Mouse (Mus musculus): ENCODE measurements around the gene Vrk1. TPM values are rescaled to one million over a fixed set of nuclear protein-coding genes. Genes with fewer than 3 reads are reported as not detected.

The Vrk1 gene
- polyA plus RNA-seq, 1 experiment, result 11.6 TPM

DNA sequence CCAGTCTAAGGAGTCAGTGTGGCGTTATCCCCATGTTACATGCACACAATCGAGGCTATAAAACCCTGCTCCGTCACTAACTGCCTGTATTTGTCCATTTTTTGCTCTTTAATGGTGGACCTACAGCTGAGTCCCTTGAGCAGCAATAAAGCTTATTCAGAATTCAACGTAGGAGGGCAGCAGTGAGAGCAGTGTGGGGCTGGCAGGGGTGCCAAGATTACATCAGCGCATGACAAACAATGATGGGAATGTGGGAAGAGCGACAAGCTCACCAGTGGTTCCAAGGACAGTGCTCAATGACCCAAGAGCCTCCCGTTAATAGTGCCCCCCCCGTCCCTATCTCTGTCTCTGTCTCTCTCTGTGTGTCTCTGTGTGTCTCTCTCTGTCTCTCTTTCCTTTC, 8.3 kb upstream of the Vrk1 start:
- H3K4me1 ChIP-seq (ENCODE audit: control insufficient read depth, insufficient read depth, low read length), result no peaks in the 10 kb centered on the region
- H3K27me3 ChIP-seq (ENCODE audit: control insufficient read depth, insufficient read depth, low read length), result no peaks in the 10 kb centered on the region
- H3K36me3 ChIP-seq (ENCODE audit: control insufficient read depth, insufficient read depth, low read length), result no peaks in the 10 kb centered on the region
- no peak for TF ChIP-seq CTCF (IDR thresholded peaks at IDR 0.05; ENCODE audit: control insufficient read depth, insufficient read depth, insufficient replicate concordance, low read depth, low read length)
- TF ChIP-seq POLR2A (IDR thresholded peaks at IDR 0.05; ENCODE audit: control insufficient read depth, low read depth, low read length), result no peak
- no peak overlapping the region for H3K27ac ChIP-seq (ENCODE audit: control insufficient read depth, insufficient read depth, low read depth, low read length)
- no peak overlapping the region for H3K4me3 ChIP-seq (ENCODE audit: control insufficient read depth, low read depth, low read length)

- no peaks in the 10 kb centered on the region for H3K27me3 ChIP-seq (ENCODE audit: control insufficient read depth, insufficient read depth, low read length)
- no peak overlapping the region for H3K4me3 ChIP-seq (ENCODE audit: control insufficient read depth, low read depth, low read length)
- H3K27ac ChIP-seq (ENCODE audit: control insufficient read depth, insufficient read depth, low read depth, low read length), result no peak overlapping the region
- no peaks in the 10 kb centered on the region for H3K36me3 ChIP-seq (ENCODE audit: control insufficient read depth, insufficient read depth, low read length)
- peaks cover 8% of the 10 kb centered on the region for H3K4me1 ChIP-seq (ENCODE audit: control insufficient read depth, insufficient read depth, low read length)
- TF ChIP-seq CTCF (IDR thresholded peaks at IDR 0.05; ENCODE audit: control insufficient read depth, insufficient read depth, insufficient replicate concordance, low read depth, low read length), result no peak
- no peak for TF ChIP-seq POLR2A (IDR thresholded peaks at IDR 0.05; ENCODE audit: control insufficient read depth, low read depth, low read length)
These were observed 5.3 kb upstream of the Vrk1 start for GRCm38 (mm10) chr12:106004719-106005118.

DNA sequence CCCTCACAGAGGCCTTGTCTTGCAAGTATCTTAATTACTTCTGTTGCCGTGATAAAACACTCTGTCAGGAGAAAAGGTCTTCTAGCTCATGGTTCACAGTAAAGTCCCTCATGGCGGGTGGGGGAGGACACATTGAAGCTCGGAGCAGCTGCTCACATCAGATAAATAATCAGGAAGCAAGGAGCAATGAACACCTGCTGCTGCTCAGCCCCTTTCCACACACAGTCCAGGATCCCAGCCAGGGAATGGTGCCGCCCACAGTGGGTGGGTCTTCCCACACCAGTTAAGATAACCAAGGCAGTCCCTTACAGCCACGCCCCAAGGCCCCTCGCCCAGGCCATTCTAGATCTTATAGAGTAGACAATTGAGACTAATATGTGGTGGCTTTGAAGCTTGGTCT, 3.8 kb upstream of the Vrk1 start:
- Histone ChIP-seq H3K4me1 (ENCODE audit: control insufficient read depth, insufficient read depth, low read length) (peaks cover 12% of the 10 kb centered on the region), H3K4me3 (ENCODE audit: control insufficient read depth, low read depth, low read length) (no peak overlapping the region), H3K27me3 (ENCODE audit: control insufficient read depth, insufficient read depth, low read length) (no peaks in the 10 kb centered on the region), H3K36me3 (ENCODE audit: control insufficient read depth, insufficient read depth, low read length) (no peaks in the 10 kb centered on the region), H3K27ac (ENCODE audit: control insufficient read depth, insufficient read depth, low read depth, low read length) (no peak overlapping the region)
- TF ChIP-seq CTCF (IDR thresholded peaks at IDR 0.05; ENCODE audit: control insufficient read depth, insufficient read depth, insufficient replicate concordance, low read depth, low read length) (no peak), POLR2A (IDR thresholded peaks at IDR 0.05; ENCODE audit: control insufficient read depth, low read depth, low read length) (no peak)

DNA sequence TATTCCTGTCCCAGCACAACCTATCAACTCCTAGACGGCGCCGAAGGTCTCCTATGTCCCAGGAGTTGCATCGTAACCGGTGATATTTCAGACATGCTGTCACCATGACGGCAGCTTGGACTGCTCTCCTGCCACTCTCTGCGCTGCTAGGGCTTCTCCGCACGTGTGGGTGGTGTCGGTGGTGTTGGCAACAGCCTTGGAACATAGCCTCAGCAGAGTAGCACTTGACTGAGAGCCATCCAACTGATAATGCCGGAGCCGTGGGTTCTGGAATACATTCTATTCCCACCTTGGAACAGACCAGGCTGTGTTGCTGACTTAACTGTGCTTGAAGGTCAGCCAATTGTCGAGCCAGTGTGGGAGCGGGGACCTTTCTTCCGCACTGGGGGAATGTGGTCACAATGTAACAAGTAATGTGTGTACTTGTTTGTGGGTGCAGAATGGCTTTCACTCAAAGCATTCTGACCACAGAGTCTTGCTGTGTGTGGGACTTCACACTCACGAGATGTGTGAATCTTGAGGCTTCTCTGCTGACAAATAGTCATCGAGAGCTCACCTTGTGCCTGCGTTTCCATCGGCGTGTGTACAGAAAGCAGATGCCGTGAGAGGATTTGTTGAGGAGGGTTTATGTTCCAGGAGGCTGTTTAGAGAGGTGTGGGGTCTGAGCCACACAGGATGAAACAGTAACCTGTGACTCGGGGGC, 1.5 kb upstream of the Vrk1 start:
- no peaks in the 10 kb centered on the region for H3K36me3 ChIP-seq (ENCODE audit: control insufficient read depth, insufficient read depth, low read length)
- peak overlapping the region; percentile 68 for H3K27ac ChIP-seq (ENCODE audit: control insufficient read depth, insufficient read depth, low read depth, low read length)
- peak overlapping the region; percentile 22; the same call in 1 of the 2 replicates for H3K4me3 ChIP-seq (ENCODE audit: control insufficient read depth, low read depth, low read length)
- no peaks in the 10 kb centered on the region for H3K27me3 ChIP-seq (ENCODE audit: control insufficient read depth, insufficient read depth, low read length)
- H3K4me1 ChIP-seq (ENCODE audit: control insufficient read depth, insufficient read depth, low read length), result peaks cover 15% of the 10 kb centered on the region
- no peak for TF ChIP-seq CTCF (IDR thresholded peaks at IDR 0.05; ENCODE audit: control insufficient read depth, insufficient read depth, insufficient replicate concordance, low read depth, low read length)
- peak; percentile 64; the same call in 1 of the 2 replicates for TF ChIP-seq POLR2A (IDR thresholded peaks at IDR 0.05; ENCODE audit: control insufficient read depth, low read depth, low read length)

GRCm38 (mm10) chr12:106009122-106009870, 732 bp upstream of the Vrk1 start:
- Histone ChIP-seq H3K4me3 (ENCODE audit: control insufficient read depth, low read depth, low read length) (no peak overlapping the region; the same call in 1 of the 2 replicates), H3K4me1 (ENCODE audit: control insufficient read depth, insufficient read depth, low read length) (peaks cover 15% of the 10 kb centered on the region), H3K27me3 (ENCODE audit: control insufficient read depth, insufficient read depth, low read length) (no peaks in the 10 kb centered on the region), H3K36me3 (ENCODE audit: control insufficient read depth, insufficient read depth, low read length) (no peaks in the 10 kb centered on the region), H3K27ac (ENCODE audit: control insufficient read depth, insufficient read depth, low read depth, low read length) (peak overlapping the region; percentile 29)
- TF ChIP-seq CTCF (IDR thresholded peaks at IDR 0.05; ENCODE audit: control insufficient read depth, insufficient read depth, insufficient replicate concordance, low read depth, low read length) (no peak), POLR2A (IDR thresholded peaks at IDR 0.05; ENCODE audit: control insufficient read depth, low read depth, low read length) (no peak)

- Histone ChIP-seq H3K4me1 (ENCODE audit: control insufficient read depth, insufficient read depth, low read length) (peaks cover 15% of the 10 kb centered on the region), H3K4me3 (ENCODE audit: control insufficient read depth, low read depth, low read length) (no peak overlapping the region), H3K36me3 (ENCODE audit: control insufficient read depth, insufficient read depth, low read length) (no peaks in the 10 kb centered on the region), H3K27me3 (ENCODE audit: control insufficient read depth, insufficient read depth, low read length) (no peaks in the 10 kb centered on the region), H3K27ac (ENCODE audit: control insufficient read depth, insufficient read depth, low read depth, low read length) (no peak overlapping the region)
- TF ChIP-seq CTCF (IDR thresholded peaks at IDR 0.05; ENCODE audit: control insufficient read depth, insufficient read depth, insufficient replicate concordance, low read depth, low read length) (no peak), POLR2A (IDR thresholded peaks at IDR 0.05; ENCODE audit: control insufficient read depth, low read depth, low read length) (no peak)
These were observed 2.1 kb downstream of the Vrk1 start for GRCm38 (mm10) chr12:106012161-106012560.

DNA sequence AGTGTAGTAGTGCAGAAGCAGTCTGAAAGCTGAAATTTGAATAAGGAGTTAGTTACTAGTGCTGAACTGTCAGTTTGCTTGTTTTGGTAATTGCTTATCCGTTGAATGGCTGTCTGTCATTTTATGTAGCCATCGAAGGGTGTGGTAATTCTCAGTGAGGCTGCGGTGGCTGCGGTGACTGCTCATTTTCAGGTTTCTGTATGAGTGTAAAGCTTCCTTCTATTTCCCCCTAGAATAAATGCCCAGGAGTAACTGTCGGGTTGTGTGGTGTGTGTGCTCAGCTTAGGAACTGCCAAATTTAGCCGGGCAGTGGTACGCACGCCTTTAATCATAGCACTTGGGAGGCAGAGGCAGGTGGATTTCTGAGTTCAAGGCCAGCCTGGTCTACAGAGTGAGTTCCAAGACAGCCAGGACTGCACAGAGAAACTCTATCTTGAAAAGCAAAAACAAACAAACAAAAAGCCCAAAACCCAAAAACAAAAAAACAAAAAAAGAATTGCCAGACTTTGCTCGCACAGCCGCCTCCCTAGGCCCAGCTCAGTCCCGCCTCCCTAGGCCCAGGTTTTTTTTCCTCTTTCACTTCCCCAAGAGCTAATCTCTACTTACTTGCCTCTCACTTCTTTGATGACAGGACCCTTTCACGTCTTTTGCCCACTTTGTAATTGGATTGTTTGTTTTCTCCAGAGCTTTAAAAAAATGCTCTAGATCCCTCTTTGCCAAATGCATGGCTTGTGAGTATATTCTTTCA, 6.4 kb downstream of the Vrk1 start:
- peaks cover under 1% of the 10 kb centered on the region; the same call in 1 of the 2 replicates for H3K4me1 ChIP-seq (ENCODE audit: control insufficient read depth, insufficient read depth, low read length)
- TF ChIP-seq POLR2A (IDR thresholded peaks at IDR 0.05; ENCODE audit: control insufficient read depth, low read depth, low read length) (no peak), CTCF (IDR thresholded peaks at IDR 0.05; ENCODE audit: control insufficient read depth, insufficient read depth, insufficient replicate concordance, low read depth, low read length) (no peak)
- no peak overlapping the region for H3K4me3 ChIP-seq (ENCODE audit: control insufficient read depth, low read depth, low read length)
- H3K27ac ChIP-seq (ENCODE audit: control insufficient read depth, insufficient read depth, low read depth, low read length), result no peak overlapping the region
- H3K36me3 ChIP-seq (ENCODE audit: control insufficient read depth, insufficient read depth, low read length), result no peaks in the 10 kb centered on the region
- no peaks in the 10 kb centered on the region for H3K27me3 ChIP-seq (ENCODE audit: control insufficient read depth, insufficient read depth, low read length)

Data from testis, adult 2 months (tissue).